Mouse (Mus musculus) intestine, postnatal 0 days (tissue): ENCODE data around the gene Nedd8. TPM values are rescaled to one million over a fixed set of nuclear protein-coding genes. Genes with fewer than 3 reads are reported as not detected.

Experiments
- ATAC-seq: fragments of 200-750 bp; cut with Nextera tagmentation; 2 replicates; pipeline ENCODE4 v1.8.0; 2017; ENCODE audit warnings: mild to moderate bottlenecking, moderate TSS enrichment, moderate library complexity
- H3K27ac ChIP-seq: fragments of 300-500 bp; sonication (generic); 2 replicates; pipeline ENCODE4 v1.5.1; 2014; ENCODE audit warnings: mild to moderate bottlenecking, low read depth, low read length, moderate library complexity
- H3K27me3 ChIP-seq: fragments of 300-500 bp; sonication (generic); replicated peaks from 2 replicates; pipeline ENCODE4 v1.6.1; 2014; ENCODE audit warnings: low read length, mixed read lengths; ENCODE audit not compliant: control insufficient read depth, insufficient read depth
- H3K36me3 ChIP-seq: fragments of 300-500 bp; sonication (generic); 2 replicates; pipeline ENCODE4 v1.6.1; 2014; ENCODE audit warnings: mild to moderate bottlenecking, moderate library complexity; ENCODE audit not compliant: control insufficient read depth, insufficient read depth
- H3K4me1 ChIP-seq: fragments of 300-500 bp; sonication (generic); replicated peaks from 2 replicates; pipeline ENCODE4 v1.6.1; 2014; ENCODE audit warnings: antibody characterized with exemption, low read length, mixed read lengths; ENCODE audit not compliant: control insufficient read depth, insufficient read depth
- H3K4me2 ChIP-seq: fragments of 300-500 bp; sonication (generic); replicated peaks from 2 replicates; pipeline ENCODE4 v1.6.1; 2014; ENCODE audit warnings: low read depth, mild to moderate bottlenecking, moderate library complexity
- H3K4me3 ChIP-seq: fragments of 300-500 bp; sonication (generic); 2 replicates; pipeline ENCODE4 v1.5.1; 2014; ENCODE audit warnings: low read depth, low read length
- H3K9ac ChIP-seq: fragments of 300-500 bp; sonication (generic); 2 replicates; pipeline ENCODE4 v1.6.1; 2014; ENCODE audit warnings: mild to moderate bottlenecking, low read depth, low read length
- H3K9me3 ChIP-seq: fragments of 300-500 bp; sonication (generic); 2 replicates; pipeline ENCODE4 v1.6.1; 2016; ENCODE audit warnings: mixed run types; ENCODE audit not compliant: control insufficient read depth
- CTCF ChIP-seq: sonication (generic); IDR thresholded peaks from 2 replicates; pipeline ENCODE4 v1.5.1; 2016; ENCODE audit warnings: low read depth, mild to moderate bottlenecking, control low read depth, antibody characterized with exemption, moderate library complexity
- WGBS: fragments of 180-500 bp; shearing (Covaris S2); extraction: QIAGEN DNeasy Blood & Tissue Kit; methylation state at CpG from one replicate; pipeline ENCODE4 v1.1.7; 2014; 5-methylcytosine and 5-hydroxymethylcytosine counted together
- polyA plus RNA-seq: library from polyadenylated mRNA; unstranded; fragments of >200 nt; fragmentation: Nextera tagmentation; extraction: Ambion mirVana; gene quantifications from 2 replicates; pipeline ENCODE4 v1.2.1, GENCODE M21; 2015

Nedd8 gene
- polyA plus RNA-seq, 1 experiment from 2014 or later = 385 TPM

- H3K27ac ChIP-seq = peak overlapping the region; percentile 97
- peak overlapping the region; percentile 90 for H3K4me3 ChIP-seq
- peaks cover 29% of the 10 kb centered on the region for H3K36me3 ChIP-seq
- no peaks in the 10 kb centered on the region for H3K4me1 ChIP-seq
- TF ChIP-seq CTCF = no peak
- WGBS = 18% methylated on average over 8 of the region's 8 CpGs
- H3K9ac ChIP-seq = peak overlapping the region; percentile 91
- no peaks in the 10 kb centered on the region for H3K27me3 ChIP-seq
- peak overlapping the region; percentile 66 for H3K4me2 ChIP-seq
- ATAC-seq = peak; percentile 7
- H3K9me3 ChIP-seq = no peaks in the 10 kb centered on the region
These were observed 29.3 kb downstream of the Nedd8 start for GRCm38 (mm10) chr14:55642679-55643059.

- Histone ChIP-seq H3K27ac (no peak overlapping the region), H3K4me3 (no peak overlapping the region), H3K9me3 (no peaks in the 10 kb centered on the region), H3K4me2 (no peak overlapping the region), H3K27me3 (no peaks in the 10 kb centered on the region), H3K4me1 (no peaks in the 10 kb centered on the region), H3K36me3 (peaks cover 35% of the 10 kb centered on the region), H3K9ac (no peak overlapping the region)
- 95% methylated on average over 13 of the region's 13 CpGs for WGBS
- ATAC-seq = no peak
- no peak for TF ChIP-seq CTCF
These were observed 30.6 kb downstream of the Nedd8 start for GRCm38 (mm10) chr14:55641291-55641690.

- no peak for ATAC-seq
- Histone ChIP-seq H3K9me3 (no peaks in the 10 kb centered on the region), H3K27me3 (no peaks in the 10 kb centered on the region), H3K4me3 (no peak overlapping the region), H3K9ac (no peak overlapping the region), H3K36me3 (peaks cover 35% of the 10 kb centered on the region), H3K27ac (no peak overlapping the region), H3K4me1 (no peaks in the 10 kb centered on the region), H3K4me2 (no peak overlapping the region)
- TF ChIP-seq CTCF = no peak
- 96% methylated on average over 14 of the region's 14 CpGs for WGBS
These were observed 31.1 kb downstream of the Nedd8 start for GRCm38 (mm10) chr14:55640816-55641215.

- no peaks in the 10 kb centered on the region for H3K9me3 ChIP-seq
- no peak within 1 kb of the TSS for H3K27ac ChIP-seq
- H3K9ac ChIP-seq = no peak within 1 kb of the TSS
- H3K4me1 ChIP-seq = peaks cover 5% of the 10 kb centered on the region; the same call in 1 of the 2 replicates
- H3K4me3 ChIP-seq = no peak within 1 kb of the TSS
- no peak for ATAC-seq
- no peak for TF ChIP-seq CTCF
- no peaks in the 10 kb centered on the region for H3K27me3 ChIP-seq
- 96% methylated on average over 9 of the region's 9 CpGs for WGBS
- H3K36me3 ChIP-seq = peaks cover 48% of the 10 kb centered on the region
- H3K4me2 ChIP-seq = no peak within 1 kb of the TSS
These were observed 34.1 kb downstream of the Nedd8 start, which contains the start of gene Gm49378 for GRCm38 (mm10) chr14:55637795-55638194. Gm49378 (minus strand) TSS chr14:55637895.

GRCm38 (mm10) chr14:55635523-55636007 is 36.4 kb downstream of the Nedd8 start, which contains the start of gene Ipo4:
Ipo4 (minus strand) TSS chr14:55635957.
- no peaks in the 10 kb centered on the region for H3K9me3 ChIP-seq
- H3K27ac ChIP-seq = 0 out of 2 replicates have a peak within 1 kb of the TSS, but pooled peaks have one; percentile 15
- H3K4me1 ChIP-seq = peaks cover 5% of the 10 kb centered on the region; the same call in 1 of the 2 replicates
- H3K27me3 ChIP-seq = no peaks in the 10 kb centered on the region
- peak within 1 kb of the TSS; percentile 58 for H3K4me3 ChIP-seq
- peak within 1 kb of the TSS; percentile 98 for H3K4me2 ChIP-seq
- 1% methylated on average over 33 of the region's 33 CpGs for WGBS
- TF ChIP-seq CTCF = no peak
- ATAC-seq = peak; percentile 71
- peaks cover 66% of the 10 kb centered on the region for H3K36me3 ChIP-seq
- H3K9ac ChIP-seq = peak within 1 kb of the TSS; percentile 68

- Histone ChIP-seq H3K4me2 (peak overlapping the region; percentile 98), H3K9ac (peak overlapping the region; percentile 68), H3K4me3 (peak overlapping the region; percentile 58), H3K27ac (0 out of 2 replicates have a peak overlapping the region, but pooled peaks have one; percentile 15), H3K4me1 (peaks cover 5% of the 10 kb centered on the region; the same call in 1 of the 2 replicates), H3K9me3 (no peaks in the 10 kb centered on the region), H3K27me3 (no peaks in the 10 kb centered on the region), H3K36me3 (peaks cover 66% of the 10 kb centered on the region)
- WGBS = 5% methylated on average over 23 of the region's 23 CpGs
- ATAC-seq = peak; percentile 28
- peak; percentile 15; the same call in 1 of the 2 replicates for TF ChIP-seq CTCF
These were observed 36.9 kb downstream of the Nedd8 start for GRCm38 (mm10) chr14:55634874-55635522.
